Mouse (Mus musculus) stomach, embryonic 16.5 days (tissue): ENCODE measurements around the gene Neurl2. TPM values are rescaled to one million over a fixed set of nuclear protein-coding genes. Genes with fewer than 3 reads are reported as not detected.
A peak's percentile ranks its signal among the peaks of the same experiment; 100 is the strongest.
"Not testable (repeated sequence)": the region's sequence is repeated elsewhere in the genome, so short reads cannot be mapped to it uniquely, and the experiment has no call there.

ENCODE experiments used
- ATAC-seq: fragments of 200-750 bp; cut with Nextera tagmentation; 2 replicates; pipeline ENCODE4 v1.8.0; 2017; ENCODE audit warnings: moderate number of reproducible peaks, moderate TSS enrichment; ENCODE audit not compliant: insufficient read depth, low FRiP score
- H3K27ac ChIP-seq: fragments of 300-500 bp; sonication (generic); 2 replicates; pipeline ENCODE4 v1.5.1; 2014; ENCODE audit warnings: low read length
- H3K27me3 ChIP-seq: fragments of 300-500 bp; sonication (generic); 2 replicates; pipeline ENCODE4 v1.6.1; 2014; ENCODE audit warnings: low read length, control low read depth, mixed read lengths; ENCODE audit not compliant: control insufficient read depth, insufficient read depth
- H3K36me3 ChIP-seq: fragments of 300-500 bp; sonication (generic); 2 replicates; pipeline ENCODE4 v1.6.1; 2014; ENCODE audit warnings: low read length; ENCODE audit not compliant: control insufficient read depth, insufficient read depth
- H3K4me1 ChIP-seq: fragments of 300-500 bp; sonication (generic); 2 replicates; pipeline ENCODE4 v1.6.1; 2014; ENCODE audit warnings: low read length, control low read depth, mixed read lengths; ENCODE audit not compliant: control insufficient read depth, insufficient read depth
- H3K4me2 ChIP-seq: fragments of 300-500 bp; sonication (generic); 2 replicates; pipeline ENCODE4 v1.6.1; 2014; ENCODE audit warnings: low read depth, low read length, mixed read lengths
- H3K4me3 ChIP-seq: fragments of 300-500 bp; sonication (generic); replicated peaks from 2 replicates; pipeline ENCODE4 v1.5.1; 2014; ENCODE audit warnings: mild to moderate bottlenecking, low read length
- H3K9ac ChIP-seq: fragments of 300-500 bp; sonication (generic); 2 replicates; pipeline ENCODE4 v1.6.1; 2014; ENCODE audit warnings: low read length
- H3K9me3 ChIP-seq: fragments of 300-500 bp; sonication (generic); replicated peaks from 2 replicates; pipeline ENCODE4 v1.6.1; 2016; ENCODE audit warnings: low read length, control low read depth; ENCODE audit not compliant: control insufficient read depth
- WGBS: fragments of 180-500 bp; shearing (Covaris S2); extraction: QIAGEN DNeasy Blood & Tissue Kit; methylation state at CpG from one replicate; pipeline ENCODE4 v1.1.7; 2014; 5-methylcytosine and 5-hydroxymethylcytosine counted together
- polyA plus RNA-seq: library from polyadenylated mRNA; unstranded; fragments of >200 nt; fragmentation: Nextera tagmentation; extraction: Ambion mirVana; gene quantifications from 2 replicates; pipeline ENCODE4 v1.2.1, GENCODE M21; 2015

The Neurl2 gene
- polyA plus RNA-seq, 1 experiment from 2014 or later = 7.9 TPM

DNA sequence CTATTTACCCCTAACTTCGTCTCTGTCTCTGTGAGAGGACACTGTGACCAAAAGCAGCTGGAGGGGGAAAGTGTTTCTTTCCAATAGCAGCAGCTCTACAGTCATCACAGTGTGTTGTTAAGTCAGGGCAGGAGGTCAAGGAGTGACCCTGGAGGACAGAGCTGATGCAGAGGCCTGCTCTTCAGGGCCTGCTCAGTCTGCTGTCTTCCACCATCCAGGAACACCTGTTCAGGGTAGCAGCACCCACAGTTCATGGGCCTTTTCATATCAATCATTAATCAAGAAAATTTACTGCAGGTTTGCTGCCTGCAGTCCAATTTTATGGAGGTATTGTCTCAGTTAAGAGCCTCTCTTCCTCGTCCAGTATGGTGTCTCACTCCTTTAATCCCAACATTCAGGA, 19.7 kb downstream of the Neurl2 start:
- Histone ChIP-seq H3K27ac (no peak overlapping the region), H3K4me2 (no peak overlapping the region), H3K4me1 (0 out of 2 replicates have a peak, but pooled peaks cover 7% of the 10 kb centered on the region), H3K9me3 (no peaks in the 10 kb centered on the region), H3K27me3 (no peaks in the 10 kb centered on the region), H3K36me3 (0 out of 2 replicates have a peak, but pooled peaks cover 2% of the 10 kb centered on the region), H3K4me3 (no peak overlapping the region), H3K9ac (no peak overlapping the region)
- WGBS = 58% methylated on average over 2 of the region's 2 CpGs
- ATAC-seq = no peak

DNA sequence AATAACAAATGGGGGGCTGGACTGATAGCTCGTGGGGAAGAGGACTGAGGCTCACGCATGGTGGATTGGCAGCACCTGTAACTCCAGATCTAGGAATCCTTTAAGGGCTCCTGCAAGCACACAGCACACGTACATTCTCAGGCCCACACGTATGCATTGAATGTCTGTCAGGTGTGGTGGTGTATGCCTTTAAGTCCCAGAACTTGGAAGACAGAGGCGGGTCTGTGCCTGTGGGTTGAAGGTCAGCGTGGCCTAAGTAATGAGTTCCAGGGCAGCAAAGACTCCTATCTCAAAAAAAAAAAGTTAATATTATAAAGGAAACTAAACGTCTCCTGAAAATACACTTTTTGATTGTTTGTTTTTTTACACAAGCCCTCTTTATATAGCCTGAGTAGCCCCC, 26.6 kb downstream of the Neurl2 start:
- Histone ChIP-seq H3K4me2 (peak overlapping the region; percentile 74; the same call in 1 of the 2 replicates), H3K27ac (peak overlapping the region; percentile 4; the same call in 1 of the 2 replicates), H3K9ac (no peak overlapping the region), H3K27me3 (no peaks in the 10 kb centered on the region), H3K36me3 (0 out of 2 replicates have a peak, but pooled peaks cover 4% of the 10 kb centered on the region), H3K4me3 (no peak overlapping the region), H3K9me3 (no peaks in the 10 kb centered on the region), H3K4me1 (peaks cover 16% of the 10 kb centered on the region)
- WGBS = 68% methylated on average over 7 of the region's 7 CpGs
- ATAC-seq = no peak

DNA sequence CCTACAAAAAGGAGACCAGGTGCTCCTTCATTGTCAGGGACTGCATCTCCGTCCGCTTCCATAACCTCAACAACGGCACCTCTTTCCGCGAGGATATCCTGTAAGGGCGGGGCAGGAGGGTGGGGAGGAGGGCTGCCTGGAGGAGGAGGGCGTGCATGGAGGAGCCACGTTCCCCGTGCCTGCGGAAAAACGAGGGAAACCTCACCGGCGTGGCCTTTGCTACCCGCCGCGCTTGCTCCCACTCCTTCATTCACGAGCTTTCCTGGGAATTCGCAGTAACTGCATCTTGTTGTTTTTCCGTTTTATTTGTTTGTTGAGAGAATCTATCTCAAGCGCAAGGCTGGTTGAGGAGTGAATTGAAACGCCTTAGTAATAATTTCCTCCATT, 27.9 kb downstream of the Neurl2 start:
- Histone ChIP-seq H3K9ac (peak overlapping the region; percentile 80), H3K27me3 (no peaks in the 10 kb centered on the region), H3K4me1 (peaks cover 16% of the 10 kb centered on the region), H3K9me3 (no peaks in the 10 kb centered on the region), H3K36me3 (0 out of 2 replicates have a peak, but pooled peaks cover 4% of the 10 kb centered on the region), H3K4me3 (peak overlapping the region; percentile 96), H3K4me2 (peak overlapping the region; percentile 74), H3K27ac (peak overlapping the region; percentile 89)
- under 1% methylated on average over 21 of the region's 21 CpGs for WGBS
- peak; percentile 24 for ATAC-seq

DNA sequence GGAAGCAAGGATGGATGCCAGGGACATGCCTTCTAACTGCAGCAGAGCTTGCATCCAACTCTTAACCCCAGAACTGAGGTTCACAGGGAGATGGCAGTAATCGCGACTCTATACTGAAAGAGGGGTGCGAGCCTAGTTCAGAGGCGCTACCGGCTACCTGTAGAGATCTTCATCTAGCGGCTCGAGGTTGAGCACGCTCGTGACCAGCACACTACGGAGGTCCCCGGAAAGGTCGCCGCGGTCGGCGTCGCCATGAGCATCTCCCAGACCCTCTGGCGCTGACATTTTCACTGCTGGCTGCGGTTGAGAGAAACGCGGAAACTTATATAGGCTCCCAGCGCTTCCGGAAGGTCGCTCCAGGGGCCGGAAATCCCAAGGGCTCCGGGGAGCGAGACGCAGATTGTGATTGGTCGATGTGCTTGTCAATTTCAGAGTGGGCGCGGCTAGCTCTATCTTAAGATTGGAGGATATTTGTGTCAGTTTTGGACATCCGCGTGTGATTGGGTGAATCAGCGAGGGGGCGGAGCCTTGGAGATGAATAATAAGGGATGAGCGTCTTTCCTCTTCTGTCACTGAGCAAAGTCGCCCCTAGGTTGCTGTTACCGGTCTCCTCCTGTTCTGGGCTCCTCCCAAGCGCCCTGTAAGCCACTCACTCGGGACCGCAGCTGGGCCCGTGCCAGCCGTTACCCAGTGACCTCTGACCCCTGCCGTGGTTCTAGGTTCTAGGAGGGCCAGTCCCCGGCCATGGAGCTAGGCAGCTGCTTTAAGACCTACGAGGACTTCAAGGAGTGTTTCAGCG, 28.5 kb downstream of the Neurl2 start, which contains the start of the genes Acot8 and Zswim3:
Acot8 (minus strand) TSS at position 350 of the 799 bp plus-strand sequence.
Zswim3 (plus strand) TSS at position 566 of the 799 bp plus-strand sequence.
- under 1% methylated on average over 47 of the region's 47 CpGs for WGBS
- Histone ChIP-seq H3K4me2 (peak within 1 kb of the TSS; percentile 76), H3K27me3 (no peaks in the 10 kb centered on the region), H3K9me3 (no peaks in the 10 kb centered on the region), H3K27ac (peak within 1 kb of the TSS; percentile 91), H3K9ac (peak within 1 kb of the TSS; percentile 94), H3K4me1 (peaks cover 16% of the 10 kb centered on the region), H3K4me3 (peak within 1 kb of the TSS; percentile 96), H3K36me3 (0 out of 2 replicates have a peak, but pooled peaks cover 4% of the 10 kb centered on the region)
- ATAC-seq = peak; percentile 97

DNA sequence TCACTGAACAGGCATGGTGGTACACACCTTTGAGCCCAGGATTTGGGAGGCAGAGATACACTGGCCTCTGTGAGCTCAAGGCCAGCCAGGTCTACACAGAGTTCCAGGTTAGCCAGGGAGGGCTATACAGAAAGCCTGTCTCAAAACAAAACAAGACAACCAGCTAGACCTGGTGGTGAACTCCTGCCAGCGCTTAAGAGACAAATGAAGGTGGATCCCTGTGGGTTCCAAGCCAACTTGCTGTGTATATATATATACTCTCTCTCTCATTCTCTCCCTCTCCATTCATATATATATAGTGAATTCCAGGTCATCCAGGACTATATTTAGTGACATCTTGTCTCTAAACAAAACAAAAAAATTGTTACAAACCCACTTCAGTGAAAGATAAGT, 29.3 kb downstream of the Neurl2 start:
- 40% methylated on average over 1 of the region's 1 CpGs for WGBS
- Histone ChIP-seq H3K9me3 (no peaks in the 10 kb centered on the region), H3K9ac (peak overlapping the region; percentile 94), H3K36me3 (0 out of 2 replicates have a peak, but pooled peaks cover 4% of the 10 kb centered on the region), H3K4me3 (peak overlapping the region; percentile 96), H3K27ac (no peak overlapping the region; the same call in 1 of the 2 replicates), H3K27me3 (no peaks in the 10 kb centered on the region), H3K4me1 (peaks cover 16% of the 10 kb centered on the region), H3K4me2 (peak overlapping the region; percentile 76)
- ATAC-seq = no peak

DNA sequence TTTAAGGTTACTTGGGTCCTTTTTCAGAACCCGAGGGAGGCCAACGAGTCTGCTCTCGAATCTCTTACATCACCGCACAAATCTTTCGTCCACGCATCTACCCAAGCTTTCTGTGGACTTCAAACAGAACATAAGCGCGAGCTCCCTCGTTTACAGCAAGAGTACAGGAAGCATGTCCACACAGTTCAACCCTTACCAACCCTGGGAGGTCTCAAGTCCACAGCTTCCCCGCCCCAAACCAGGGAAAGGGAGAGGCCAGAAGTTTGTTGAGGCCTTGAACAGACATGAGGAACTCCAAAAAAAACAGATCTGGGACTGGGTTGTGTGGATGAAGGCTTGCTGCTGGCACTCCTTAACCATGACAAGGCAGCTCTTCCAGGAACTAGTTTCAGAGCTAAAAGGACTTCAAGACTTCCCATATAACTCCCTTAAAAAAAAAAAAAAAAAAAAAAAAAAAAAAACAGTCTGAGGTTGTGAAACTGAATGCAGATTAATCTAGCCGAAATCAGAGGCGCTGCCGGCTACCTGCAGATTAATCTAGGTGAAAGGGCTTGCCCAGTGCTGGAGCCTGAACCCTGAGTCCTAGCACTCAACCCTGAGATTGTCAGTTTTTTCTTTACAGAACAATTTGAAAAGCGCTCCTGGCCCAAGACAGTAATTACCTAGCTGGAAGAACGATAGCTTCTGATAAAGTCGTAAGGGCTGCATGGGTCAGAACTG, 29.9 kb downstream of the Neurl2 start:
- peak overlapping the region; percentile 76 for H3K4me2 ChIP-seq
- no peaks in the 10 kb centered on the region for H3K27me3 ChIP-seq
- peak overlapping the region; percentile 96 for H3K4me3 ChIP-seq
- no peaks in the 10 kb centered on the region for H3K9me3 ChIP-seq
- peak overlapping the region; percentile 6; the same call in 1 of the 2 replicates for H3K27ac ChIP-seq
- H3K36me3 ChIP-seq = no peaks in the 10 kb centered on the region
- 86% methylated on average over 16 of the region's 16 CpGs for WGBS
- peak overlapping the region; percentile 94 for H3K9ac ChIP-seq
- no peak for ATAC-seq
- H3K4me1 ChIP-seq = peaks cover 16% of the 10 kb centered on the region

DNA sequence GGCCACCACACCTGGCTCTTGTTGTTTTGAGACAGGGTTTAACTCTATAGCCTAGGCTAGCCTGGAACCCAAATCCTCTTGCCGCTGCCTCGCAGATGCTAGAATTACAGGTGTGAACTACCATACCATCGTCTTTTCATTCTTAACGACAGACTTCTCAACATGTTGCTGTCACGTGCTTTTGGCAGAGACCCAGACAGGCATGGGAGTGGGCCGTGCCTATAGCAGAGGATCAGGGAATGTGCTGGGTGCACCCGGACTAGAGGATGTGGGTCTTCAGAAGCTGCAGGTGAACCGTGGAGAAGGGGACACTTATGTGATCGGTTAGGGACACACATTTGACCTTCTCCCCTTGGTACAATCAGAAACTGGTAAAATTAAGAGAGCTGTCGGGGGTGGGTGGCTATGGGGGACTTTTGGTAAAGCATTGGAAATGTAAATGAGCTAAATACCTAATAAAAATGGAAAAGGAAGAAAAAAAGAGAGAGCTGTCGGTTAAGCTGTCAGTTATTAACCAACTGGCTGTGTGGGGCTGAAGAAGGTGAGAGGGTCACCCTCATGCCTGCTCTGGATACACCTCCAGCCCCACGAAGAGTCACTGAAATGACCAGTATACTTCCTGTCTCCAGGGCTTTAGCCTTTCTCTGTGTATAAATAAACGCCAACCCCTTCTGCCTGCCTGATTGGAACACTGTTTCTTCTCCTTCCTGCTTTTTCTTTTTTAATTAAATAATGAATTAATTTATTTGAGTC, 32.8 kb downstream of the Neurl2 start:
- Histone ChIP-seq H3K4me1 (peaks cover 9% of the 10 kb centered on the region), H3K4me2 (no peak overlapping the region), H3K27ac (no peak overlapping the region), H3K9ac (no peak overlapping the region), H3K27me3 (no peaks in the 10 kb centered on the region), H3K4me3 (no peak overlapping the region), H3K9me3 (no peaks in the 10 kb centered on the region), H3K36me3 (0 out of 2 replicates have a peak, but pooled peaks cover 4% of the 10 kb centered on the region)
- ATAC-seq = no peak
- 90% methylated on average over 13 of the region's 13 CpGs for WGBS

DNA sequence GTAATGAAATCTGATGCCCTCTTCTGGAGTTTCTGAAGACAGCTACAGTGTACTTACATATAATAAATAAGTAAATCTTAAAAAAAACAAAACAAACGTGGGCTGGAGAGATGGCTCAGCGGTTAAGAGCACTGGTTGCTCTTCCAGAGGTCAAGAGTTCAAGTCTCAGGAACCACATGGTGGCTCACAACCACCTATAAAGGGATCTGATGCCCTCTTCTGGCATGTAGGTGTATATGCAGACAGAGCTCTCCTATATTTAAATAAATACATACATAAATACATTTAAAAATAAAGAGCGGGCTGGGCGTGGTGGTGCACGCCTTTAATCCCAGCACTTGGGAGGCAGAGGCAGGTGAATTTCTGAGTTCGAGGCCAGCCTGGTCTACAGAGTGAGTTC, 34.7 kb downstream of the Neurl2 start:
- not testable (repeated sequence) for H3K27me3 ChIP-seq, ATAC-seq, H3K9me3 ChIP-seq, H3K36me3 ChIP-seq, H3K4me3 ChIP-seq, H3K9ac ChIP-seq, H3K4me1 ChIP-seq, H3K4me2 ChIP-seq, H3K27ac ChIP-seq
- WGBS = 79% methylated on average over 6 of the region's 6 CpGs
